Mouse (Mus musculus) bone marrow macrophage, adult 2 months (primary cell): ENCODE data around the gene Nox4. TPM values are rescaled to one million over a fixed set of nuclear protein-coding genes. Genes with fewer than 3 reads are reported as not detected.

Source experiments
- H3K27ac ChIP-seq: 2 replicates; pipeline ENCODE4 v1.5.1; 2012; ENCODE audit warnings: low read depth, low read length; ENCODE audit not compliant: insufficient read depth
- H3K4me1 ChIP-seq: 2 replicates; pipeline ENCODE4 v1.6.1; 2012; ENCODE audit warnings: low read length; ENCODE audit not compliant: control insufficient read depth, insufficient read depth
- H3K4me3 ChIP-seq: 2 replicates; pipeline ENCODE4 v1.5.1; 2012; ENCODE audit warnings: mild to moderate bottlenecking, low read length, moderate library complexity; ENCODE audit not compliant: insufficient read depth
- CTCF ChIP-seq: IDR thresholded peaks from 2 replicates; pipeline ENCODE4 v1.5.1; 2012; ENCODE audit warnings: low read depth, mild to moderate bottlenecking, low read length, moderate library complexity
- POLR2A ChIP-seq: IDR thresholded peaks from 2 replicates; pipeline ENCODE4 v1.6.1; 2012; ENCODE audit warnings: mild to moderate bottlenecking, low read depth, low read length, borderline replicate concordance
- polyA plus RNA-seq: library from polyadenylated mRNA; stranded (reverse); fragments of >200 nt; gene quantifications from 2 replicates; pipeline ENCODE4 v1.2.4, GENCODE M21; 2012; ENCODE audit not compliant: missing spikeins, insufficient read depth, insufficient read length

The Nox4 gene
- polyA plus RNA-seq, 1 experiment = not detected

DNA sequence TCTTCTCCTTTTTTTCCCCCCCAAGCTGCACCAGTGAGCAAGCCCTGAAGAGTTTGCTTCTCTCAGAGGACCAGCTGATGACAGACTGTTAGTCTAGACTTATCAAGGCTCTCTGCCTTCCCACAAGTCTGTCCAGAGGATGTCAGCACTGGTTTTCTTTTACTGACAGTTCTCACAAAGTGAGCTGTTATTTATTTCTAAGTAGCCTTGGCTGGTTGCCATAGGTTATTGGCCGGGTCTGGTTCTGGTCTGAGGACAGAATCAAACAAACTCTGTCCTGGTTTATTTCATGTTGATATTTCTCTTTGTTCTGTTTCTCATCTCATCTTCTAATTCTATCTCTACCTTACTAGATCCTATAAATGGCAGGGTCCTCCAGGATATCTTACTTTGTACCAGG is 2.0 kb downstream of the Nox4 start:
- no peak overlapping the region for H3K27ac ChIP-seq
- no peak overlapping the region for H3K4me3 ChIP-seq
- no peaks in the 10 kb centered on the region for H3K4me1 ChIP-seq
- no peak for TF ChIP-seq CTCF
- TF ChIP-seq POLR2A = no peak

DNA sequence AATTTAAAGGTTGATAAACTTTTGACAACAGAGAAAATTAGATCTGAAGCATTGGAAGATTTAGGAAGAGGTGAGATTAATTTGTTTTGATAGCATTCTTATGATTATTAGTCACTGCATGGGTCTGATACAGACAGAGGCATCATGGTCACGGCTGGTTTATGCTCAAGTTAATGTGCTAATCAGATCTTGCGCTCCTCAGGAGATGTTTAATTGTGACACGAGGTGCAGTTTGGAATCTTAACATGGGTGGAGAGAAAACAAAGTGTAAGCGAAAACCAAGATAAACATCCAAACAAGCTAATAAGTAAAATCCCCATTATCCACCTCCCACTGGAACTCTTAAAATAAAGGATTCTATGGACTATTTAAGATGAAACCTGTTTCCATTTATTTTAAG is 6.2 kb downstream of the Nox4 start:
- Histone ChIP-seq H3K27ac (no peak overlapping the region), H3K4me1 (no peaks in the 10 kb centered on the region), H3K4me3 (no peak overlapping the region)
- TF ChIP-seq POLR2A = no peak

DNA sequence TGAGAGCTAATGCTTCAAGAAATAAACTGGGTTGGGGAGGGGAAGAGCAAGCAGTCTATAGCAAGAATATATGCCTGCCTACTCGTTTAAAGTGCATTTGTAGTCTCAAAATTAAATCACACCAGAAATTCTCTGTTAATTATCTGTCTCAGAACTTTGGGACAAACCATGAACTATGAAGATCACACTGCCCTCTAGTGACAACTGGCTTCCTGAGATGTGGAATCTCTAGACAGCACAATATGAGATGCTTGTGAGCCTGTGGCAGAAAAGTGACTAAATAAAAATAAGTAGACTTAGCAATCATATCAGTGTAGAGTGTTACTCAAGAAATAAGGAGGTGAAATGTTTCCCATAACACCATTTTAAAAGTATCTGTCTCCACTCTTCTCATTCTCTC is 31.3 kb downstream of the Nox4 start:
- no peak overlapping the region for H3K4me3 ChIP-seq
- no peak for TF ChIP-seq CTCF
- no peak for TF ChIP-seq POLR2A
- no peaks in the 10 kb centered on the region for H3K4me1 ChIP-seq
- H3K27ac ChIP-seq = no peak overlapping the region

DNA sequence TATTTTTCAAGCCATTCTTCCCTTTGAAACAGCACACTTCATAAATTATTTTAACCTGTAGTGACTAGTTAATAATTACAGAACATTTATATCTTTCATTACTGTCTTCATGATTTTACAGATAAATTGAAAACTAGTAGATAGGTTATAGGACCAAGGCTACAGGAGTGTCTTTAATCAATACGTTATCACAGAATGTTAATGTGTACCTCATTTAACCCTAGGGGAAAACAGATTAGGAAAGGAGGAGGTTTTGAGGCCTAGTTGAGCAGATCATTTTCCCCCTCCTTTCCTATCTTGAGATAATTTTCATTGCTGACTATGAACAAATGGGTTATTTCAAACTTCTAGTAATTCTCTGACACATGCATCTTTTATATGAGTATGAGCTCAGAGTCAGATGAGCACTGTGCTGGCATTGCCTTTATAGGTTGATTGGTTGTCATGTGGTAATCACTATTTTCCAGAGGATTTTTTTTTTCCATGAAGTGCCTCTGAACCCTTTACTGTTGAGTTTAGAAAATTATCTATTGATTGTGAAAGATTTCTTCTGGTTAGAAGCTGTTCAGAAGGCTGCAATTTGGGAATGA is 57.9 kb downstream of the Nox4 start:
- no peak for TF ChIP-seq CTCF
- TF ChIP-seq POLR2A = no peak
- Histone ChIP-seq H3K4me3 (no peak overlapping the region), H3K27ac (no peak overlapping the region), H3K4me1 (no peaks in the 10 kb centered on the region)

DNA sequence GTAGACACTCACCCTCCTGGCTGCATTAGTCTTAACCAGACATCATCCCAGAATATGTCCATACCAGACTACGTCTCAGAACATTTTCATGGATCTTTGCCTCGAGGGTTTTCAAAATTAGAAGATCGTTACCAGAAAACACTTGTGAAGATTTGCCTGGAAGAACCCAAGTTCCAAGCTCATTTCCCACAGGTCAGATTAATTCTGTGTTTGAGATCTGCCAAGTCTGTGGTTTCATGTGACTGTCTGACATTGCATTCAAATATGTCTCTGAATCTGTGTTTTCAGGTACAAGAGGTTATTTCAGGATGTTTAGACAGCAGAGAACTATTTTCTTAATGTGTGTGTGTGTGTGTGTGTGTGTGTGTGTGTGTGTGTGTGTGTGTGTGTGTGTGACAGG is 75.7 kb downstream of the Nox4 start:
- Histone ChIP-seq H3K4me1 (no peaks in the 10 kb centered on the region), H3K27ac (no peak overlapping the region), H3K4me3 (no peak overlapping the region)
- TF ChIP-seq CTCF (no peak), POLR2A (no peak)

DNA sequence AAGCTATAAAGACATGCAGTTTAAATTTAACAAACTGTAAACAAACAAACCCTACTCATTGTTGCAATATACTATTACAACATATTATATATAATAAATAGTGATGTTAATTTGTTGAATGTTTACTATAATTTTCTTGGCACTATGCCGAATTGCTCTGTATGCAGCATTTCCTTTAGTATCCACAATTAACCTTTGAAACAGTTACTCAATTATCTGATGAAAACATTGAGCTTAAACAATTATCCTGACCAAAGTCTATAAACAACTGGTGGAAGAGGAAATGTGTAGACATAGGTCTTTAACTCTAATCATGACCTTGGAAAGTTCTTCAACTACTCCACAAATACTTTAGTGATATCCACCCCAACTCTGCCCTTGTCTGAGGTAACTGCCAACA is 76.2 kb downstream of the Nox4 start:
- H3K4me3 ChIP-seq = no peak overlapping the region
- H3K4me1 ChIP-seq = no peaks in the 10 kb centered on the region
- H3K27ac ChIP-seq = no peak overlapping the region
- TF ChIP-seq POLR2A (no peak), CTCF (no peak)

DNA sequence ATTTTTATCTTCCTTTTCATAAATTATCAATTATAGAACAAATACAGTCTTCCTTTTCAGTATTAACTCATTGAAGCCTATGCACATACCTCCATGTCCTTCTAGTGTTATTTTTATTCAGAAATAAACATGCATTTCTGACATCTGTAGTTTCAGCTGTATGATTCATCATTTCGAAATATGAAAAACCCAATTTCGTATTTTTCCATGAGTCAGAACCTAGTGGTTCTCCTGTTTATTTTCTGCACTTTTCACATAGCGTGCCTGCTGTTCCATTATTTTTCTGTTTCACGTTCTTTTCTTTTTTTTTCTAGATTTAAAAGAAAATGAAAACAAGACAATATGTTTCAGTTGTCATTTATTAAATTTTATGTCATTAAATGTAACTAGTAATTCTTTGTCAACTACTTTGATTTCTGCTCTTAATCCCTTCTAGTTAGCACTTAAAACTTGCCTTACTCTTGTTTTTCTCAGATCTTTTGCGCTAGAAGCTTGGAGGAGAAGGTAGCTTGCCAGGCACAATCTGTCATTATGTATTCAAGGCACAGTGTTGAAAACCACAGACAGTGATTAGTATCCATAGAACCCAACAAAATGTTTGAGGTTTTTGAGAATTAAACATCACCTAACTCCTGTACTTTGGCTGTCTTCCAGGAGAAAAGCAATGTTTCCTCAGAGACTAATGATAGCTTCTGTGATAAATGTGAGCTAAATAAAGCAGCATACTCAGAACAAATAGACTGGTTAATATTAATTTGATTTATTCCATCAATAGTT is 85.1 kb downstream of the Nox4 start:
- TF ChIP-seq CTCF = no peak
- TF ChIP-seq POLR2A = no peak
- Histone ChIP-seq H3K4me3 (no peak overlapping the region), H3K27ac (peak overlapping the region; percentile 30; the same call in 1 of the 2 replicates), H3K4me1 (peaks cover 2% of the 10 kb centered on the region; the same call in 1 of the 2 replicates)

DNA sequence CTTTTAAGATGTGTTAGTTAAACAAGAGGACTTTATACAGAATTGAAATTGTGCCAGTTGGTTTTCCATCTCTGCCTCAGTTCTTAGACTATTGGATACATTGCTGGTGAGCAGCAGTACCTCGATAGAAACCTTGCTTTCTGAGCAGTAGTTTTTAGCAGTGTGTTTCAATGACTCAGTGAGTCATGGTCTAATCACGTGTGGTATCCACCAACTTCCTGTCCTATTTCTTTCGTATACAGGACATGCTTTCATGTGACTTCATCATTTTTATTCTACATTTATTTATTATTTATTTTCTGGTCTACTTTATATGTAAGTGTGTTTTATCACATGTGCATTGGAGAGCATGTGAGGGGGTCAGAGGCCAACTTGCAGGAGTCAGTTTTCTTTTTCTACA is 99.7 kb downstream of the Nox4 start:
- no peak overlapping the region for H3K27ac ChIP-seq
- TF ChIP-seq POLR2A (no peak), CTCF (no peak)
- H3K4me3 ChIP-seq = no peak overlapping the region
- no peaks in the 10 kb centered on the region for H3K4me1 ChIP-seq

DNA sequence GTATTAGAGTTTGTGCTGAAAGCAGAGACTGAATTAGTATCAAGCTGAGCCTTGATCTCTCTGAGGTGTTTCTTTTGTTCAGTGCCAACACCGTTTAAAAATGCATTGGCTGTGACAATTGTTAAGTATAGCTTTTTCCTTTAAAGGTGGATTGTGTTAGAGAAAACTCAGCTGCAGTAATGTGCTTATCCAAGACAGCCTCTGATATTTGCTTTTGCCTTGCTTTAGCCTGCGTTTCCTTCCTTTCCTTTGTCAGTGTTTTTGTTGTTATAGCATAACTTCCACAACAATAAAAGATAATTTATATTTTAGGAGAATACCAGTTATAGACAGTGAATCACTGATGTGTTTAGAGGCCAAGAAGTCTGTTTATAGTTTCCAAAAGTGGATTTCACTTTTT is 106.9 kb downstream of the Nox4 start:
- Histone ChIP-seq H3K4me3 (no peak overlapping the region), H3K4me1 (no peaks in the 10 kb centered on the region), H3K27ac (no peak overlapping the region)
- TF ChIP-seq POLR2A (no peak), CTCF (no peak)

DNA sequence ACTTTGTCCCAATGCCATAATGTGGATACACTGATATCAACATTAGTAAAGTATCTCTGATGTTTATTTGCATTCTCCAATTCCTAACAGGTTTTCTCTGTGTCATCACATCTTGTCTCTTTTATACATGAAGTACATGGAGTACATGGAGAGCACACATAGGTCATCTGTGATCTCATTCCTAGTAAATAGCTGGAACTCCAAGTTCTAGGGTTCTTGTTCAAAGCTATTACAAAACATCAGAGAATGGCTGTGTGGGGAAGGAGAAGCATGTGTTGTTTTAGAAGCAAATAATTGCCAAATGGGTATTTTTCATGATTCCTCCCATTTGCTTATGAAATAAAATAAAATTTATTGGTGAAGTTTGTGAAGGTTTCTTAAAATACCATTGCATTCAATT is 121.9 kb downstream of the Nox4 start:
- TF ChIP-seq CTCF (no peak), POLR2A (no peak)
- H3K4me3 ChIP-seq = no peak overlapping the region
- no peak overlapping the region for H3K27ac ChIP-seq
- H3K4me1 ChIP-seq = no peaks in the 10 kb centered on the region
